In genomic region chr11:61715130-61715529, GRCm38 (mm10) we compare ENCODE assay signal across 11 mouse cellular contexts. TPM values are rescaled to one million over a fixed set of nuclear protein-coding genes. Genes with fewer than 3 reads are reported as not detected.
DNase-seq lines count a peak whose midpoint lies in the region; ATAC-seq lines count a peak whose summit lies in the region.
"Had no signal": no experiment of that assay in that cellular context is flagged by ENCODE, and none has a peak within 500 bp of the region (broad histone marks: within the 10 kb centered on the region; RNA-seq: fewer than 3 reads in every experiment).

No protein-coding gene starts in this region.

- no peak overlapping the region for H3K4me3 ChIP-seq in hindbrain, embryonic 12.5 days
- H3K4me3 ChIP-seq in hindbrain, embryonic 14.5 days (replicated peaks; ENCODE audit: low read length) = no peak overlapping the region
- H3K4me3 ChIP-seq: neural tube, embryonic 12.5 days had no signal

- no peak overlapping the region for H3K4me2 ChIP-seq in hindbrain, embryonic 12.5 days (replicated peaks)
- no peak overlapping the region for H3K4me2 ChIP-seq in hindbrain, embryonic 14.5 days (replicated peaks)
- H3K4me2 ChIP-seq: neural tube, embryonic 12.5 days had no signal

- H3K27me3 ChIP-seq in hindbrain, embryonic 12.5 days = no peaks in the 10 kb centered on the region
- H3K27me3 ChIP-seq in hindbrain, embryonic 14.5 days (ENCODE audit: control insufficient read depth, insufficient read depth, low read length) = no peaks in the 10 kb centered on the region
- H3K27me3 ChIP-seq: neural tube, embryonic 12.5 days had no signal

- H3K4me1 ChIP-seq in hindbrain, embryonic 12.5 days = no peaks in the 10 kb centered on the region
- no peaks in the 10 kb centered on the region for H3K4me1 ChIP-seq in hindbrain, embryonic 14.5 days (replicated peaks; ENCODE audit: control insufficient read depth, insufficient read depth, low read length)
- H3K4me1 ChIP-seq: neural tube, embryonic 12.5 days had no signal

- H3K9ac ChIP-seq in hindbrain, embryonic 12.5 days = no peak overlapping the region
- no peak overlapping the region for H3K9ac ChIP-seq in hindbrain, embryonic 14.5 days
- H3K9ac ChIP-seq: neural tube, embryonic 12.5 days had no signal

- H3K9me3 ChIP-seq in hindbrain, embryonic 12.5 days (replicated peaks) = no peaks in the 10 kb centered on the region
- H3K9me3 ChIP-seq in hindbrain, embryonic 14.5 days (ENCODE audit: control insufficient read depth, low read length) = no peaks in the 10 kb centered on the region
- H3K9me3 ChIP-seq: neural tube, embryonic 12.5 days had no signal

- no peak for DNase-seq in hindbrain, embryonic 14.5 days (ENCODE audit: low spot score)
- peak; percentile 18 for DNase-seq in layer of hippocampus, adult 11-12 months (ENCODE audit: low spot score)
- DNase-seq in layer of hippocampus, postnatal 14 days (ENCODE audit: low spot score in 2 of 2) = no peak
- DNase-seq in retina, postnatal 1 day = peak; percentile 20
- DNase-seq in retina, embryonic 14.5 days (ENCODE audit: low spot score) = no peak
- no peak for DNase-seq in adrenal gland, postnatal 14 days

- 74% methylated on average over 6 of the region's 6 CpGs for WGBS in hindbrain, embryonic 12.5 days
- WGBS in hindbrain, embryonic 14.5 days = 64% methylated on average over 6 of the region's 6 CpGs

- ATAC-seq in hindbrain, embryonic 12.5 days (ENCODE audit: low FRiP score) = peak; percentile 22; the same call in 1 of the 2 replicates
- ATAC-seq in hindbrain, embryonic 14.5 days (ENCODE audit: low FRiP score) = no peak
- peak; percentile 15; the same call in 1 of the 2 replicates for ATAC-seq in megakaryocyte-erythroid progenitor cell, adult 5-6 weeks (replicated peaks; ENCODE audit: low FRiP score, low TSS enrichment, poor library complexity, severe bottlenecking)

- no peaks in the 10 kb centered on the region for H3K36me3 ChIP-seq in hindbrain, embryonic 12.5 days
- H3K36me3 ChIP-seq in hindbrain, embryonic 14.5 days (replicated peaks; ENCODE audit: control insufficient read depth, insufficient read depth) = no peaks in the 10 kb centered on the region
- H3K36me3 ChIP-seq: neural tube, embryonic 12.5 days had no signal

- H3K27ac ChIP-seq in hindbrain, embryonic 12.5 days = no peak overlapping the region
- H3K27ac ChIP-seq in hindbrain, embryonic 14.5 days = no peak overlapping the region
- H3K27ac ChIP-seq: neural tube, embryonic 12.5 days had no signal

RNA-seq across cellular contexts. Expression of gene Slc5a10, which starts 5.5 kb away (rescaled TPM):
- polyA plus RNA-seq in hindbrain, embryonic 12.5 days (2016; fragmentation: Nextera tagmentation; extraction: Ambion mirVana) = 0.16 TPM in 1 of 2 replicates, not detected in the other
- not detected in 2 replicates for polyA plus RNA-seq in hindbrain, embryonic 14.5 days (2014; fragmentation: Nextera tagmentation; extraction: Ambion mirVana)
- under 1 TPM; 0.48 to 0.64 TPM for total RNA-seq in layer of hippocampus, postnatal 14 days (2021)
- not detected in 2 replicates for total RNA-seq in megakaryocyte-erythroid progenitor cell, adult 5-6 weeks (2014; fragmentation: Nextera tagmentation)
- total RNA-seq in megakaryocyte-erythroid progenitor cell, adult 5-6 weeks (2017) = not detected in 2 replicates
- total RNA-seq in adrenal gland, postnatal 14 days (2021) = not detected in 2 replicates
- total RNA-seq: gastrocnemius, adult 8-10 months; heart, postnatal 4 days had no signal
- polyA plus RNA-seq: neural tube, embryonic 12.5 days had no signal

RNA-seq across cellular contexts. Expression of gene Fam83g, which starts 31.2 kb away (rescaled TPM):
- polyA plus RNA-seq in hindbrain, embryonic 12.5 days (2016; fragmentation: Nextera tagmentation; extraction: Ambion mirVana) = 0.41 and 0.50 TPM in 2 replicates
- polyA plus RNA-seq in hindbrain, embryonic 14.5 days (2014; fragmentation: Nextera tagmentation; extraction: Ambion mirVana) = 0.20 TPM in 2 replicates
- total RNA-seq in layer of hippocampus, postnatal 14 days (2021) = under 1 TPM in 1 of 2 experiments, not detected in 1; 0.07 TPM
- not detected in 2 replicates for total RNA-seq in megakaryocyte-erythroid progenitor cell, adult 5-6 weeks (2014; fragmentation: Nextera tagmentation)
- total RNA-seq in megakaryocyte-erythroid progenitor cell, adult 5-6 weeks (2017) = not detected in 2 replicates
- total RNA-seq in adrenal gland, postnatal 14 days (2021) = 0.85 and 1.1 TPM in 2 replicates

RNA-seq across cellular contexts. Expression of gene Prpsap2, which starts 46.8 kb away (rescaled TPM):
- polyA plus RNA-seq in hindbrain, embryonic 12.5 days (2016; fragmentation: Nextera tagmentation; extraction: Ambion mirVana) = 45.5 and 48.7 TPM in 2 replicates
- polyA plus RNA-seq in hindbrain, embryonic 14.5 days (2014; fragmentation: Nextera tagmentation; extraction: Ambion mirVana) = 44.7 and 47.0 TPM in 2 replicates
- 10 to 100 TPM; 40.8 to 45.7 TPM for total RNA-seq in layer of hippocampus, postnatal 14 days (2021)
- 17.9 and 27.7 TPM in 2 replicates for total RNA-seq in megakaryocyte-erythroid progenitor cell, adult 5-6 weeks (2014; fragmentation: Nextera tagmentation)
- total RNA-seq in megakaryocyte-erythroid progenitor cell, adult 5-6 weeks (2017) = 29.4 and 31.8 TPM in 2 replicates
- total RNA-seq in adrenal gland, postnatal 14 days (2021) = 25.9 and 27.9 TPM in 2 replicates

Comparison
In these comparisons a context has a peak if more than half of its experiments do, and no peak if none do; other contexts are left out.
1. DNase-seq: peak in layer of hippocampus, adult 11-12 months (single experiment) and retina, postnatal 1 day (single experiment); none in hindbrain, embryonic 14.5 days (single experiment), layer of hippocampus, postnatal 14 days (0 of 2), retina, embryonic 14.5 days (single experiment) and adrenal gland, postnatal 14 days (single experiment).